Mouse (Mus musculus): ENCODE measurements around the gene Parp1. TPM values are rescaled to one million over a fixed set of nuclear protein-coding genes. Genes with fewer than 3 reads are reported as not detected.

The Parp1 gene
- 32.0 and 55.1 TPM in 2 replicates for polyA plus RNA-seq (2015; fragmentation: Nextera tagmentation; extraction: Ambion mirVana)

GRCm38 (mm10) chr1:180568761-180569452 is at the start of gene Parp1:
Parp1 (plus strand) TSS chr1:180568924.

DNA sequence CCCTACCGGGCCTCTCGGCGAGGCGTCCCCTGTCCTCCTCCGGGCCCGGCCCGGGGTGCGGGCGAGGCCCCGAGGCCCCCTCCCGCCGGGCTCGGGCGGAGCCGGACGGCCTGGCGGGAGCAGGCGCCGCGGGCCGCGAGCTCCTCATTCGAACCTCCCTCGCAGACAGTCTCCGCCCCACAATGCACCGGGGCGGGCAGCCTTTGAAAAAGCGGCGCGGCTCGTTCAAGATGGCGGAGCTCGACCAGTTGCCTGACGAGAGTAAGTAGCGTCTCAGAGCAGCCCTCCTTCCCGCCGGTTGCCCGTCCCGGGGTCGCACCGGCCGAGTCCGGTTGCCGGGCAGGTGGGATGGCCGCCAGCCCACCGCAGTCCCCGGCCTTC is 72.4 kb downstream of the Parp1 start, which contains the start of gene Lin9:
TSS of gene Lin9 (plus strand) at position 14 of the 381 bp plus-strand sequence.

Small RNAs within 50 kb of the gene (microRNA-seq; reads per million reads assigned to microRNA genes)
- 1.8 reads per million for gene Mir6904 (ENCODE audit: borderline replicate concordance, insufficient number of aligned reads)

Other genes with a start within 250 kb of the Parp1 start
- gene Itpkb, start 238.4 kb upstream of the Parp1 start, polyA plus RNA-seq (2015; fragmentation: Nextera tagmentation; extraction: Ambion mirVana): 3.4 and 5.2 TPM in 2 replicates
- gene Stum, start 85.4 kb upstream of the Parp1 start, polyA plus RNA-seq (2015; fragmentation: Nextera tagmentation; extraction: Ambion mirVana): 0.11 and 0.27 TPM in 2 replicates
- 7.0 and 8.9 TPM in 2 replicates for gene Lin9, start 72.2 kb downstream of the Parp1 start, polyA plus RNA-seq (2015; fragmentation: Nextera tagmentation; extraction: Ambion mirVana)
- gene Mixl1, start 128.1 kb downstream of the Parp1 start, polyA plus RNA-seq (2015; fragmentation: Nextera tagmentation; extraction: Ambion mirVana): 0.10 and 0.11 TPM in 2 replicates
- 16.1 and 19.5 TPM in 2 replicates for gene Acbd3, start 157.1 kb downstream of the Parp1 start, polyA plus RNA-seq (2015; fragmentation: Nextera tagmentation; extraction: Ambion mirVana)
- 2,015 and 2,166 TPM in 2 replicates for gene H3f3a, start 245.0 kb downstream of the Parp1 start, polyA plus RNA-seq (2015; fragmentation: Nextera tagmentation; extraction: Ambion mirVana)

Measured in adrenal gland, postnatal 0 days (tissue).